Mouse (Mus musculus) G1E (cell line): ENCODE data around the gene Calcrl. TPM values are rescaled to one million over a fixed set of nuclear protein-coding genes. Genes with fewer than 3 reads are reported as not detected.

Source experiments
- ATAC-seq: 2 replicates; pipeline ENCODE4 v1.8.0; 2016; ENCODE audit warnings: mild to moderate bottlenecking; ENCODE audit not compliant: insufficient number of reproducible peaks, poor library complexity, low FRiP score, severe bottlenecking; ENCODE audit errors: extremely low read depth
- DNase-seq: peaks from one replicate; pipeline ENCODE4 v3.0.0; 2012; ENCODE audit warnings: low spot score
- H3K27me3 ChIP-seq: 2 replicates; pipeline ENCODE4 v1.6.1; 2012; ENCODE audit warnings: mild to moderate bottlenecking, low read length, inconsistent platforms; ENCODE audit not compliant: insufficient read depth
- H3K36me3 ChIP-seq: replicated peaks from 2 replicates; pipeline ENCODE3; 2012; ENCODE audit warnings: mild to moderate bottlenecking, inconsistent platforms
- H3K4me1 ChIP-seq: 2 replicates; pipeline ENCODE4 v1.6.1; 2012; ENCODE audit warnings: low read depth, low read length, inconsistent platforms, mixed read lengths; ENCODE audit not compliant: insufficient read depth
- H3K4me3 ChIP-seq: 2 replicates; pipeline ENCODE4 v1.5.1; 2012; ENCODE audit warnings: low read depth, mild to moderate bottlenecking, inconsistent platforms, low read length, moderate library complexity, mixed read lengths
- H3K9me3 ChIP-seq: replicated peaks from 2 replicates; pipeline ENCODE4 v1.6.1; 2012; ENCODE audit warnings: inconsistent platforms
- CTCF ChIP-seq: IDR thresholded peaks from 2 replicates; pipeline ENCODE4 v1.5.1; 2012; ENCODE audit warnings: low read depth, low read length, inconsistent platforms, mixed read lengths
- GATA1 ChIP-seq: IDR thresholded peaks from 2 replicates; pipeline ENCODE4 v1.6.1; 2012; ENCODE audit warnings: borderline replicate concordance, low read length, inconsistent platforms, mixed read lengths
- GATA2 ChIP-seq: IDR thresholded peaks from 2 replicates; pipeline ENCODE4 v1.6.1; 2012; ENCODE audit warnings: low read depth, low read length, inconsistent platforms, borderline replicate concordance
- POLR2AphosphoS5 ChIP-seq: IDR thresholded peaks from 2 replicates; pipeline ENCODE4 v1.6.1; 2012; ENCODE audit warnings: low read depth, low read length, inconsistent platforms; ENCODE audit not compliant: insufficient replicate concordance
- TAL1 ChIP-seq: conservative IDR thresholded peaks from 2 replicates; pipeline ENCODE4 v1.6.1; 2012; ENCODE audit warnings: low read depth, low read length, inconsistent platforms, mixed read lengths
- polyA plus RNA-seq: library from polyadenylated mRNA; stranded (reverse); fragments of >175 nt; gene quantifications from 2 replicates; pipeline ENCODE4 v1.2.3, GENCODE M21; 2012
- total RNA-seq, 2 experiments: library from RNA; stranded (forward) in 1 of 2; stranded (reverse) in 1 of 2; fragments of 200-1000 nt in 1 of 2; fragments of >200 nt in 1 of 2; fragmentation: Nextera tagmentation in 1 of 2; gene quantifications; 2 replicates each; pipeline ENCODE4 v1.2.3; 2014 to 2017

The Calcrl gene
- total and polyA plus RNA-seq, 3 experiments, result 0.05 to 17.3 (median 12.7) TPM

GRCm38 (mm10) chr2:84386563-84387393 is 38.4 kb downstream of the Calcrl start:
- DNase-seq, result no peak
- H3K4me3 ChIP-seq, result no peak overlapping the region
- H3K9me3 ChIP-seq, result no peaks in the 10 kb centered on the region
- no peaks in the 10 kb centered on the region for H3K27me3 ChIP-seq
- no peak for ATAC-seq
- TF ChIP-seq TAL1 (no peak), GATA2 (no peak), GATA1 (no peak), POLR2AphosphoS5 (no peak)
- no peaks in the 10 kb centered on the region for H3K4me1 ChIP-seq
- H3K36me3 ChIP-seq, result no peaks in the 10 kb centered on the region

- no peaks in the 10 kb centered on the region for H3K9me3 ChIP-seq
- peaks cover 7% of the 10 kb centered on the region; the same call in 1 of the 2 replicates for H3K27me3 ChIP-seq
- ATAC-seq (no peak), DNase-seq (no peak)
- H3K4me3 ChIP-seq, result no peak overlapping the region
- TF ChIP-seq GATA1 (no peak), TAL1 (no peak), POLR2AphosphoS5 (no peak), CTCF (no peak), GATA2 (no peak)
- no peaks in the 10 kb centered on the region for H3K4me1 ChIP-seq
- no peaks in the 10 kb centered on the region for H3K36me3 ChIP-seq
Measured at GRCm38 (mm10) chr2:84384911-84385693, 40.1 kb downstream of the Calcrl start.

- H3K36me3 ChIP-seq, result no peaks in the 10 kb centered on the region
Measured at GRCm38 (mm10) chr2:84383828-84384227, 41.4 kb downstream of the Calcrl start.

GRCm38 (mm10) chr2:84382556-84382955 is 42.7 kb downstream of the Calcrl start:
- H3K36me3 ChIP-seq, result no peaks in the 10 kb centered on the region
- no peaks in the 10 kb centered on the region for H3K4me1 ChIP-seq
- no peaks in the 10 kb centered on the region for H3K9me3 ChIP-seq
- TF ChIP-seq GATA1 (no peak), POLR2AphosphoS5 (no peak), CTCF (no peak), TAL1 (no peak), GATA2 (no peak)
- no peak for ATAC-seq
- peaks cover 7% of the 10 kb centered on the region; the same call in 1 of the 2 replicates for H3K27me3 ChIP-seq
- DNase-seq, result no peak
- no peak overlapping the region for H3K4me3 ChIP-seq

More at GRCm38 (mm10) chr2:84383828-84384227, 41.4 kb downstream of the Calcrl start:
- Histone ChIP-seq H3K4me3 (no peak overlapping the region), H3K4me1 (no peaks in the 10 kb centered on the region), H3K27me3 (peaks cover 7% of the 10 kb centered on the region; the same call in 1 of the 2 replicates), H3K9me3 (no peaks in the 10 kb centered on the region)
- ATAC-seq (no peak), DNase-seq (no peak)
- no peak for TF ChIP-seq GATA1
- no peak for TF ChIP-seq POLR2AphosphoS5
- TF ChIP-seq GATA2, result no peak
- TF ChIP-seq CTCF, result no peak
- TF ChIP-seq TAL1, result no peak

GRCm38 (mm10) chr2:84381997-84382396 is 43.2 kb downstream of the Calcrl start:
- no peak for ATAC-seq

GRCm38 (mm10) chr2:84380816-84381215 is 44.4 kb downstream of the Calcrl start:
- TF ChIP-seq GATA2 (no peak), TAL1 (no peak), GATA1 (no peak), POLR2AphosphoS5 (no peak), CTCF (no peak)
- Histone ChIP-seq H3K27me3 (peaks cover 7% of the 10 kb centered on the region; the same call in 1 of the 2 replicates), H3K4me1 (no peaks in the 10 kb centered on the region), H3K36me3 (no peaks in the 10 kb centered on the region), H3K4me3 (no peak overlapping the region), H3K9me3 (no peaks in the 10 kb centered on the region)
- DNase-seq (no peak), ATAC-seq (no peak)

More at GRCm38 (mm10) chr2:84381997-84382396, 43.2 kb downstream of the Calcrl start:
- no peaks in the 10 kb centered on the region for H3K9me3 ChIP-seq
- H3K27me3 ChIP-seq, result peaks cover 7% of the 10 kb centered on the region; the same call in 1 of the 2 replicates
- H3K36me3 ChIP-seq, result no peaks in the 10 kb centered on the region
- DNase-seq, result no peak
- TF ChIP-seq CTCF (no peak), TAL1 (no peak), GATA1 (no peak), POLR2AphosphoS5 (no peak), GATA2 (no peak)
- no peaks in the 10 kb centered on the region for H3K4me1 ChIP-seq
- H3K4me3 ChIP-seq, result no peak overlapping the region
